Mouse (Mus musculus) stomach, postnatal 0 days (tissue): ENCODE results near the gene Sat2.

ENCODE experiments used
- CTCF ChIP-seq: IDR thresholded peaks from 2 replicates; pipeline ENCODE4 v1.5.1; 2016; ENCODE audit warnings: antibody characterized with exemption, low read depth, mild to moderate bottlenecking, moderate library complexity
- EP300 ChIP-seq: optimal IDR thresholded peaks from 2 replicates; pipeline ENCODE3; 2016; ENCODE audit warnings: antibody characterized with exemption

DNA sequence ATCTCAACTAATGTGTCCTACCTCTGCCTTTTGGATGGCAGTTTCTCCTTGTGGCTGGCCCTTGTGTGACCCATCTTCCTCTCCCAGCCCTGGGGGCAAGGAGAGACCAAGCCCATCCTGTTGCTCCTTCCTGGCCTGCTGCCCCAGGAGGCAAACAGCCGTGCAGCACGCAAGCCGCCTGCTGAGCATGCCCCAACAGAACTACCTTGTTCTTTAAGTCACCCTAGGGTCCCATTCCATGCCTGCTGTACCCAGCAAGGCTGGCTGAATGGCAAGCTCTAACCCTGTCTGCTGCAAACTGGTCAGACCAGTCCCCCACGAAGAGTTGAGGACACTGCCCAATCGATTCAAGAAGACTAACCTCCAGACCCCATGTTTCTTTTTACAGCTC, 34.2 kb downstream of the Sat2 start:
- TF ChIP-seq CTCF: no peak
- no peak for TF ChIP-seq EP300
